Comparison of ENCODE assay signal across 33 mouse cellular contexts in genomic region chr15:85303241-85303640, GRCm38 (mm10).
"Had no signal": no experiment of that assay in that cellular context is flagged by ENCODE, and none has a peak within 500 bp of the region (broad histone marks: within the 10 kb centered on the region; RNA-seq: fewer than 3 reads in every experiment).

No protein-coding gene starts in this region.

- H3K27me3 ChIP-seq: heart, embryonic 15.5 days; hindbrain, embryonic 15.5 days; intestine, embryonic 15.5 days; kidney, embryonic 15.5 days had no signal

- ATAC-seq: hindbrain, embryonic 16.5 days; hindbrain, postnatal 0 days; inflammation-experienced regulatory T-cells, adult 6 months; intestine, embryonic 15.5 days; intestine, embryonic 16.5 days; intestine, postnatal 0 days had no signal

- H3K4me2 ChIP-seq: heart, embryonic 11.5 days; heart, embryonic 12.5 days; heart, embryonic 13.5 days; heart, embryonic 15.5 days; hindbrain, embryonic 14.5 days; hindbrain, embryonic 15.5 days; intestine, embryonic 15.5 days; kidney, embryonic 15.5 days had no signal

- H3K27ac ChIP-seq: heart, embryonic 13.5 days; heart, embryonic 15.5 days; hindbrain, embryonic 10.5 days; hindbrain, embryonic 14.5 days; hindbrain, embryonic 15.5 days; hindbrain, postnatal 0 days; intestine, embryonic 15.5 days; kidney, embryonic 15.5 days; kidney, postnatal 0 days; layer of hippocampus, adult 2 months; left cerebral cortex, adult 2 months had no signal

- DNase-seq: heart, postnatal 10 days; heart, postnatal 14 days; heart, postnatal 36 days; heart, postnatal 4 days; kidney, adult 11 months; kidney, adult 18-20 months; kidney, adult 2 months; kidney, adult 8-10 months; kidney, adult 9 months; kidney, postnatal 10 days; kidney, postnatal 14 days; kidney, postnatal 25 days; kidney, postnatal 36 days; kidney, postnatal 4 days; layer of hippocampus, adult 9-11 months; layer of hippocampus, postnatal 36 days had no signal

- H3K9ac ChIP-seq: heart, embryonic 12.5 days; heart, embryonic 13.5 days; heart, embryonic 15.5 days; hindbrain, embryonic 14.5 days; hindbrain, embryonic 15.5 days; intestine, embryonic 15.5 days; kidney, embryonic 15.5 days had no signal

- H3K9me3 ChIP-seq: heart, embryonic 15.5 days; hindbrain, embryonic 15.5 days; intestine, embryonic 15.5 days; kidney, embryonic 15.5 days had no signal

- H3K4me3 ChIP-seq: heart, embryonic 12.5 days; heart, embryonic 13.5 days; heart, embryonic 15.5 days; hindbrain, embryonic 10.5 days; hindbrain, embryonic 15.5 days; intestine, embryonic 15.5 days; kidney, embryonic 15.5 days; layer of hippocampus, adult 2 months; left cerebral cortex, adult 2 months had no signal

- H3K36me3 ChIP-seq: heart, embryonic 12.5 days; heart, embryonic 13.5 days; heart, embryonic 15.5 days; hindbrain, embryonic 10.5 days; hindbrain, embryonic 15.5 days; intestine, embryonic 15.5 days; kidney, embryonic 15.5 days had no signal
